Mouse (Mus musculus) thymus, adult 2 months (tissue): ENCODE results near the gene Gm13539. TPM values are rescaled to one million over a fixed set of nuclear protein-coding genes. Genes with fewer than 3 reads are reported as not detected.
"Not testable (repeated sequence)": the region's sequence is repeated elsewhere in the genome, so short reads cannot be mapped to it uniquely, and the experiment has no call there.

ENCODE experiments used
- DNase-seq: peaks from one replicate; pipeline ENCODE4 v3.0.0; 2021
- H3K27ac ChIP-seq: fragments of 200-500 bp; 2 replicates; pipeline ENCODE4 v1.5.1; 2012; ENCODE audit warnings: low read length, control low read depth; ENCODE audit not compliant: control insufficient read depth, insufficient read depth
- H3K27me3 ChIP-seq: fragments of 200-500 bp; 2 replicates; pipeline ENCODE4 v1.6.1; 2012; ENCODE audit warnings: mild to moderate bottlenecking, low read length, moderate library complexity, mixed read lengths; ENCODE audit not compliant: control insufficient read depth, insufficient read depth
- H3K36me3 ChIP-seq: fragments of 200-500 bp; 2 replicates; pipeline ENCODE4 v1.6.1; 2012; ENCODE audit warnings: mild to moderate bottlenecking, low read length, moderate library complexity; ENCODE audit not compliant: control insufficient read depth, insufficient read depth
- H3K4me1 ChIP-seq: fragments of 200-500 bp; replicated peaks from 2 replicates; pipeline ENCODE4 v1.6.1; 2012; ENCODE audit warnings: low read length; ENCODE audit not compliant: control insufficient read depth, insufficient read depth
- H3K4me3 ChIP-seq: fragments of 200-500 bp; 2 replicates; pipeline ENCODE4 v1.5.1; 2012; ENCODE audit warnings: mild to moderate bottlenecking, low read length, control low read depth, moderate library complexity; ENCODE audit not compliant: control insufficient read depth, insufficient read depth
- CTCF ChIP-seq: fragments of 200-500 bp; IDR thresholded peaks from 2 replicates; pipeline ENCODE4 v1.5.1; 2012; ENCODE audit warnings: mild to moderate bottlenecking, control low read depth, low read length, moderate library complexity, borderline replicate concordance; ENCODE audit not compliant: control insufficient read depth, poor library complexity, insufficient read depth; ENCODE audit errors: extremely low read depth
- POLR2A ChIP-seq: fragments of 200-500 bp; IDR thresholded peaks from 2 replicates; pipeline ENCODE4 v1.6.1; 2012; ENCODE audit warnings: mild to moderate bottlenecking, low read length, control low read depth, moderate library complexity; ENCODE audit not compliant: control insufficient read depth, poor library complexity, insufficient read depth; ENCODE audit errors: extremely low read depth
- WGBS: fragments of 180-500 bp; shearing (Covaris S2); methylation state at CpG from one replicate; pipeline ENCODE4 v1.1.7; 2018; 5-methylcytosine and 5-hydroxymethylcytosine counted together
- polyA plus RNA-seq: library from polyadenylated mRNA; depleted of rRNA; stranded (reverse); fragments of >200 nt; gene quantifications from 2 replicates; pipeline ENCODE4 v1.2.3, GENCODE M21; 2012; rRNA removed

Gm13539 gene
- polyA plus RNA-seq, result 1.0 and 2.4 TPM in 2 replicates

DNA sequence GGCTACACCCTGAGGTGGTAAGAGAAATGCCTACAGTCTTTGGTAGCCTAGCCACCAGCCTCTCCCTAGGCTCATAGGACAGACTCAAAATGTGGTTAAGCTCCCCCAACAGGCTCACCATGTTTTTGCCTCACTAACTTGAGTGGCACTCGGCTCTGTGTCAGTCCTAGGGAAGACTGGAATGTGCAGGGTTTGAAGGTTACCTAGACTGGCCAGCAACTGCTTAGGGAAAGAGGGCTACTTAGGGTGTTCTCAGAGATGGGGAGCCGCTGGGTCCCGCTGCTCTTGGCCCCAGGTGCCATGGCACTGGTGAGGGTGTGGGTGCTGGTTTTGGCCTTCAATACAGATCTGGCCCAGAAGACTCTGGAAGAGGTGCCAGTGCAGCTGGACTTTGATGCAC lies at the start of gene Gm13539:
TSS of gene Gm13539 (plus strand) at position 301 of the 400 bp plus-strand sequence.
- 89% methylated on average over 3 of the region's 3 CpGs for WGBS
- no peaks in the 10 kb centered on the region for H3K36me3 ChIP-seq
- H3K27ac ChIP-seq, result no peak within 1 kb of the TSS
- no peaks in the 10 kb centered on the region for H3K4me1 ChIP-seq
- DNase-seq, result no peak
- H3K4me3 ChIP-seq, result no peak within 1 kb of the TSS
- no peaks in the 10 kb centered on the region for H3K27me3 ChIP-seq
- TF ChIP-seq CTCF (no peak), POLR2A (no peak)

DNA sequence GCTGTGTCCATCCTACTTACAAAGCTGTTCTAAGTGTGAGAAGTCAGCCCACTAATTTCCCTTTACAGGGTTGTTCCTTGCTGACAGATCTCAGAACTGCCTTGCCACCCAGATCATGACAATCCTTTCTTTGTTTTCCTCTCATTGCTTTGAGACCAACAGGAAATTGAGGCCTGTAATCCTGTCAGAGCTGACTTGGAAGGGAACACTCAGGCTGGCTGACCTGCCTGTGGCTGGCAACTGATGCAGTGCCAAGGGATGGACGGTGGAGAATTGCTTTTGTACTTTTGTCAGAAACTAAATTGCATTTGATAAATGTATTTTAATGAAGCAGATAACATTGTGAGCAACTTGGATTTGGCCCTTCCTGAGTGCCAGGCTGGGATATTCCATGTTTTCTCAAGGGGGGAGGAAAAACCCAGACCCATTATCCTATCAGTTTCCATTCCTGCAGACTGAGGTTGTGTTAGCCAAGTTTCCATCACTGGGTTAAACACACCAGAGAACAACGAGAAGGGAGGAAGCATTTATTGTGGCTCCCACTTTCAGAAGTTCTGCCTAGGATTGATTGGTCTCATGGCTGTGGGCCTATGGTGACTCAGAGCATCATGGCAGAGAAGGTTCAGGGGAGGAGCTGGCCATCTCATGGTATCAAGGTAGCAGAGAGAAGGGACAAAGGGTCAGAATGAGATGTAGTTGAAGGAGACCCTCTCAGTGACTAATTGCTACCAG lies 48.7 kb upstream of the Gm13539 start:
- no peaks in the 10 kb centered on the region for H3K27me3 ChIP-seq

DNA sequence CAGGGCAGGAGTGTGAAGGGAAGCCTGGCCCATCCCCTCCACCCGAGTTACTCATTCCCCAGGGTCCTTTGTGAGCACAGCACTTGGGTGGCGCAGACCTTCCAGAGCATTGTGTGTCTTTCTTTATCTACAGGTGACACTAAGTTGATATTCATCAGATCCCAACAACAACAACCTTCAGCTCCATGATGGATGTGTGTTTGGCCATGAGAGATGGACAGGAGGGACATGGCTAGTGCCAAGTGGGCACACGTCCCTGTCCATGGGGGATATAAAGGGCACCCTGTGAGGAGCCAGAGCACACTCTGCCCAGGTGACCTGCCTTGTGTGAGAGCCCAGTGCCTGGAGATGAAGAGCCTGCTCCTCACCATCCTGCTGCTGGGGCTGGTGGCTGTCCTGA lies 45.3 kb upstream of the Gm13539 start, which contains the start of gene Obp2b:
TSS of gene Obp2b (plus strand) at position 301 of the 400 bp plus-strand sequence.
- not testable (repeated sequence) for H3K36me3 ChIP-seq, H3K27me3 ChIP-seq, H3K4me3 ChIP-seq, H3K27ac ChIP-seq, H3K4me1 ChIP-seq, DNase-seq
- 94% methylated on average over 3 of the region's 3 CpGs for WGBS

More for the DNA sequence above, 48.7 kb upstream of the Gm13539 start:
- H3K4me3 ChIP-seq, result no peak overlapping the region
- no peak for DNase-seq
- no peaks in the 10 kb centered on the region for H3K36me3 ChIP-seq
- WGBS, result 58% methylated on average over 2 of the region's 2 CpGs
- no peak overlapping the region for H3K27ac ChIP-seq
- no peak for TF ChIP-seq CTCF
- TF ChIP-seq POLR2A, result no peak
- no peaks in the 10 kb centered on the region for H3K4me1 ChIP-seq

DNA sequence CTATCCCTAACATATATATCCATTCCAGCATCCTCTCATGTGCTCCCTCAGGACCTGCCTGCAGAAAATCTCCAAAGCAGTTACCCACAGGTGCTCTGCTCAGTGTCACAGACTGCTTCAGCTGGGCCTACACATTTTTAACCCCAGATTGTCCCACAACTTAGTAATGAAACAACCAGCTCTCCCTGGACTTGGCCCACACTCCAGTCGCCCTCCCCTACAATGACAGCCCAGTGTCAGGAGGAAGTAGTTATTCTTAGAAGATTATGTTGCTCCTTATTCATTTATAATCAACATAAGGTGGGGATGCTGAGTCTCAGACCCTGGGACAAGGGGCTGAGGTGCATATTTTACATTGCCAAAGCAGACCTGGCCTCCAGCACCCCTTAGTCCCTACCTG lies 40.4 kb upstream of the Gm13539 start:
- Histone ChIP-seq H3K36me3 (no peaks in the 10 kb centered on the region), H3K4me1 (no peaks in the 10 kb centered on the region), H3K27me3 (no peaks in the 10 kb centered on the region), H3K27ac (no peak overlapping the region), H3K4me3 (no peak overlapping the region)
- DNase-seq, result no peak
- no peak for TF ChIP-seq CTCF
- no peak for TF ChIP-seq POLR2A
- WGBS, result 32% methylated on average over 1 of the region's 1 CpGs

DNA sequence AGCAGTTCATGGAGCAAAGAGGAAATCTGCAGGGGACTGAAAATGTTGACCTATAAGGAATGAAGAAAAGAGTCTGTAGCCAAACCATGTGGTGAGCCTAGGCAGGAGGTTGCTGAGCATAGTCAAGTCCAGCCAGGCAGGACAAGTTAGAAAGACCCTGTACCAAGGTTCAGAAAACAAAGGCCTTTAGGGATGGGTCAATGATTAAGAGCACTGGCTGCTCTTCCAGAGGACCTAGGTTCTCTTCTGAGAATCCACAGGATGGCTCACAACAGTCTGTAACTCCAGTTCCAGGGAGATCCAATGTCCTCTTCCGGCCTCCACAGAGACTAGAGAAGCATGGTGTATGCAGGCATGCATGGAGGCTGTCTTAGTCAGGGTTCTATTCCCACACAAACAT lies 27.9 kb upstream of the Gm13539 start:
- Histone ChIP-seq H3K27ac (no peak overlapping the region), H3K27me3 (no peaks in the 10 kb centered on the region), H3K4me3 (no peak overlapping the region), H3K4me1 (no peaks in the 10 kb centered on the region), H3K36me3 (no peaks in the 10 kb centered on the region)
- DNase-seq, result no peak
- TF ChIP-seq CTCF (no peak), POLR2A (no peak)
- 94% methylated on average over 1 of the region's 1 CpGs for WGBS

DNA sequence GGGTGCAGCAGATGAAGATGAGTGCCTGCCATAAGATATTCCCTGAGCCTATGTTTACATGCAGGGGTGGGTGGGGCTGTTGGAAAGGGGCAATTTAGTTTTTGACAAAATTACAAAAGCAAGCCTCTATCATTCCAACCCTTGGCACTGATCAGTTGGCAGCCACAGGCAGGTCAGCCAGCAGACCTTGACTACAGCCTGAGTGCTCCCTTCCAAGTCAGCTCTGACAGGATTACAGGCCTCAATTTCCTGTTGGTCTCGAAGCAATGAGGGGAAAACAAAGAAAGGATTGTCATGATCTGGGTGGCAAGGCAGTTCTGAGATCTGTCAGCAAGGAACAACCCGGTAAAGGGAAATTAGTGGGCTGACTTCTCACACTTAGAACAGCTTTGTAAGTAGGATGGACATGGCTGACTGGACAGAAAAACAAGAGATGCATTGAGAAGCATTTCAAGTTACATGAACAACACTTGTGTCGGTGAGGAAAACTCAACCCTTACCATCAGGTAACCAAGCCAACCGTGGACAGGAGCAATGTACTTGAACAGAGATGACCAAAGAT lies 23.9 kb upstream of the Gm13539 start:
- no peak for DNase-seq
- H3K4me3 ChIP-seq, result no peak overlapping the region
- TF ChIP-seq POLR2A, result no peak
- no peak for TF ChIP-seq CTCF
- H3K27ac ChIP-seq, result no peak overlapping the region
- WGBS, result 59% methylated on average over 4 of the region's 4 CpGs
- H3K27me3 ChIP-seq, result no peaks in the 10 kb centered on the region
- H3K36me3 ChIP-seq, result no peaks in the 10 kb centered on the region
- no peaks in the 10 kb centered on the region for H3K4me1 ChIP-seq
